Mouse (Mus musculus): ENCODE measurements around the gene Pkdrej.

DNA sequence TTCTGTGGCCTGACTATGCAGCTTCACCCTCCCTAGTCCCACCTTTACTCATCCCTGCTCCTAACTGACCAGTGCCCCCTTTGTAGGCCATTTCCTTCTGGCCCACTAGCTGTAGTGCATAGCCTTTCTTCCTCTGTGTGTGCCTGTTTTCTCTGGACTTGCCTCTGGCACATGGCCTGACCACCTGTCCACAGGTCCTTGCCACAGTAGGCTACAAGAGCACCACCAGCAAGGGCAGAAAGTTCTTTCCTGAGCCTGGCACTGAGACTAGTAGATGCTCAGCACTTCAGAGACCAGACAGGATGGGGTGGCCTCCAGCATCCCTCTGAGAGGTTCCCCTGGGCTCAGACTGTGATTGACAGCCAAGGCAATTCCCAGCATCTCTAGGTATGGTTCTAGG, 23.5 kb upstream of the Pkdrej start:
- TF ChIP-seq GATA1 (IDR thresholded peaks at IDR 0.05; ENCODE audit: borderline replicate concordance, low read length) (no peak), FLI1 (IDR thresholded peaks at IDR 0.05; ENCODE audit: low read length) (no peak)
